Mouse (Mus musculus): ENCODE data around the gene Lingo1.

DNA sequence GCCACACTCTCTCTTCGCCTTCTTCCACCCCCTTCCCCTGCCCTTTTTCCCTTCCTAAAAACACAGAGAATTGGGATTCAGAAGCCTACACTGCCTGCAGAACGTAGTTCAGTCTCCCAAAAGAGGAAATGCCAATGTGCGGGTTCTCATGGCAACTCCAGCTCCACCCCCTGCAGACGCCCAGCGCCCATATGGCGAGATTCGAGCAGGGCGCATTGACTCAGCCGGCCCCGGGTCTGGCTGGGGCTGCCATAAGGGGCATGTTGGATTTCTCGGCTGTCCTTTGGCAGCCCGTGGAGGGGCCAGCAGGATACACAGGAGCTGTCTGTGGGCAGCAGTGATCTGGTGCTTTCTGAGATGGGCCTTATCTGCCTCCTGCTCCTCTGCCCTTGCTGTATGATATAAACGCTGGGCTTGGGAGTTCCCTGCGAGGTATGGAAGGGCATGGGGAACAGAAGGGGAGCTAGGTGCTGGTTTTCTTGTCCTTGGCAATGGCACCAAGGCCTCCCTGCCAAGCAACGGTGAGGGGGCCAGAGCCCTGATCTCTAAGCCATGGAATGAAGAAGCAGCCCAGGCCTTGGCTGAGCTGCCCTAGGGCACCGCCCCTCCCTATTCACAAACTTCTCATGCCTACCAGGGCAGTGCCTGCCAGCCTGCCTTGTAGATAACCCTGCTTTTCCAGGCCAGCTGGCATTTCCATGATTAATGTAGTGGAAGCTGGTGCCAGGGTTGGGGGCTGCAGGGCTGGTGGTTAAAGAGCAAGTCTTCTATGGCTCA, 139.3 kb downstream of the Lingo1 start:
- TF ChIP-seq CTCF (IDR thresholded peaks at IDR 0.05; ENCODE audit: control insufficient read depth, insufficient read depth, insufficient read length) (no peak), USF1 (IDR thresholded peaks at IDR 0.05; ENCODE audit: low read depth) (no peak), MAX (IDR thresholded peaks at IDR 0.05) (no peak), CEBPB (IDR thresholded peaks at IDR 0.05; ENCODE audit: low read depth) (no peak), FOSL1 (IDR thresholded peaks at IDR 0.05; ENCODE audit: insufficient read depth, low read length, poor library complexity, severe bottlenecking) (no peak), MYOD1 (IDR thresholded peaks at IDR 0.05; ENCODE audit: control insufficient read depth, insufficient read length, low read depth) (no peak), MYOG (IDR thresholded peaks at IDR 0.05; ENCODE audit: control insufficient read depth, extremely low read depth, insufficient read length) (no peak)

Data from C2C12 (cell line).